Mouse (Mus musculus): ENCODE data around the gene Trim10. TPM values are rescaled to one million over a fixed set of nuclear protein-coding genes. Genes with fewer than 3 reads are reported as not detected.

Trim10 gene
- 0.04 and 0.06 TPM in 2 replicates for polyA plus RNA-seq (2012; rRNA removed; ENCODE audit: low replicate concordance)

DNA sequence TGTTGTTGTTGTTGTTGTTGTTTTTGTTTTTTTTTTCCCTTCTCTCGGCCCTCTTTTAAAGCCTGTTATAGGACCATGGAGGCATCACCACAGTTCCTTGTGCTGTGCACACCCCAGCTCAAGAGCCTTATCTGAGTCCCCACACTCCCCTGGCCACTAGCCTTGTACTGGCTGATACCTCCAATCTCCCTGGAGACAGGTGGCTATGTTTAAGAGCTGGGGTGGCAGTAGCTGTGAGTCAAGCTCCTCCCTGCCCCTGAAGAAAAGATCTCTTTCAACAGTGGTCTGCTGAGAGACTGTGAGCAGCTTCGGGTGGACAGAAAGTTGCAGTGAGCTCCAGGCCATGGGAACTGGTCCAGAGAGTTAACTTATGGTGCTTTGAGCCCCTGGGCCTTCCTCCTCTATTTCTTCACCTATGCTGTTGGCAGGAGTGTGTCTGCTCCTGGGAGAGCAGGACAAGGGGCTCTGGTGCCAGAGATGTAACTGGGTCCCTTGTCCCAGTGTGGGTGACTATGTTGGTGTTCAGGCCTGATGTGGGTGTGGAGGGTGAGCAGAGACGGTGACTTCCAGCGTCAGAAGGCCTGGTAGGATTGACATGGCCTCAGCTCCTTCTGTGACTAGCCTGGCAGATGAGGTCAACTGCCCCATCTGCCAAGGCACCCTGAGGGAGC, at the start of gene Trim10:
Trim10 (plus strand) TSS at position 291 of the 671 bp plus-strand sequence.

DNA sequence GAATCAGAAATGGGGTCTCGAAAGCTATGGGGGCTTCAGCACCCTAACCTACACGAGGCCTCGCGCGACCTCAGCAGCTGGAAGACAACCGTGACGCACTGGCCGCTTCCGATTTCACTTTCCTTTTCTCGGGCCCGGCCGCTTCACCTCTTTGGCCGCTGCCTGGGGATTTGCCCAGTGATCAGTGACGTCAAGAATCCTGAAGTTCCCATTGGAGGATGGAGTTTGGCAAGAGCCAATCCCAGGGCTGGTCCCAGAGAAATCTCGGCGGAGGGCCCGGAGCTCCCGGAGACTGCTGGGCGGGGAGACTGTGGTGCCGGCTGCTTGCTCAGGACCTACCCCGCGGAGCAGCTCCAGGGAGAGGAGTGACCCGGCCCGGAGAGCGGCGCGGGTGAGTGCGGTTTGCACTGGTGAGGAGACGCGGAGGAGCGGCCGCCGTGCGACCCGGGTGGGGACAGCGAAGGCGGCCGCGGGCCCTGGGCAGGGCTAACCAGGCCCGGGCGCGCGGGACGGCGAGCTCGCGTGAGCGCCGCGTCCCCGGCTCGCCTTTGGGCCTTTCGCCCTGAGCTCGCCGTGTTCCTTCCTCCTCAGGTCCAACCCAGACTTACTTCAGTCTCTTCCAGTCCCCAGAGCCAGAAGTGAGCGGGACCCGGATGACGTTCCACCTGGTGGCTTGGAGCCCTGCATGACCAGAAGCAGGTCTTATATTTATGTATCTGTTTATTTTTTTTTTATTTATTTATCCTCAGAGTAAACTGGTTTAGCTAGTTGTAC, 32.3 kb upstream of the Trim10 start, which contains the start of gene Trim26:
Trim26 (plus strand) TSS at position 261 of the 774 bp plus-strand sequence.

DNA sequence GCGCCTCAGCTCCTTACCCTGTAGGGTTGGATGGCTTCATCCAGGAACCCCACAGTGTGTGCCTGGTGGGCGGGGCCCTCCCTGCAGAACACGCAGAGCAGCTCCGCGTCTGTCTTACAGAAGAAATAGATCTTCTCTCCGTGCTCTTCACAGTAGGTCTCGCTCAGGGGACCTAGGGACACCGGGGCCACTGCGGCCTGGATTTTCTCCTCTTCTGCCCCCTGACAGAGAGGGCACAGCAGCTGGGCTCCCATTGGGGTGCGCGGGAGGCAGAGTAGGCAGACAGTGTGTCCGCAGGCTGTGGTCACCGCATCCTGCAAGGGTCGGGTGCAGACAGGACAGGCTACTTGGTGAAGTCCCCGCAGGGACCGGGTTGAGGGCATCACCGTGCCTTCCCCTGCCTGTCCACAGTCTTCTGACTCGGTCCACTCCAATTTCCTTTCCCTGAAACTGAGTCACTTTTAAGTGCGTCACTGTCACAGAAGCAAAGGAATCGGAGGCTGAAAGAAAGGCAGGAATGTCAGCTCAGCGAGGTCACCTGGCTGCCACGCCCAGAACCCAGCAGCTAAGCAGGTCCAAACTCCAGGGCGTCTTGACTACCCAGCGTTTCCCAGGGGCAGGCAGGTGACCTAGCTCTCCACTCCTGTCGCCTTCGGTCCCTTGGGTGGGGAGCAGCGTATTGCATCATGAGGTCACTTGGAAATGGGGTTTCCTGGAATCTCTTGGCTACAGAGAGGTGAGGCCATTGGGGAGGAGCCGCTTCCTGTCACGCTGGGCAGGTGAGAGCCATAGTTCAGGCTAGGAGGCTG, 2.5 kb upstream of the Trim10 start, which contains the start of gene Trim15:
Trim15 (minus strand) TSS at position 492 of the 809 bp plus-strand sequence.

GRCm38 (mm10) chr17:36890073-36890903, 20.9 kb downstream of the Trim10 start, which contains the start of gene Trim40:
TSS of gene Trim40 (minus strand) at chr17:36890123.

GRCm38 (mm10) chr17:36897552-36898205, 28.3 kb downstream of the Trim10 start, which contains the start of gene Trim31:
TSS of gene Trim31 (plus strand) at chr17:36898118.

Other genes starting within 250 kb of the Trim10 start
- 0.86 and 3.3 TPM in 2 replicates for gene H2-M9, start 226.9 kb upstream of the Trim10 start, polyA plus RNA-seq (2012; rRNA removed; ENCODE audit: low replicate concordance)
- not detected in 2 replicates for gene H2-M1, start 197.4 kb upstream of the Trim10 start, polyA plus RNA-seq (2012; rRNA removed; ENCODE audit: low replicate concordance)
- not detected in 2 replicates for gene H2-M10.5, start 96.7 kb upstream of the Trim10 start, polyA plus RNA-seq (2012; rRNA removed; ENCODE audit: low replicate concordance)
- not detected in 2 replicates for gene H2-M10.6, start 57.4 kb upstream of the Trim10 start, polyA plus RNA-seq (2012; rRNA removed; ENCODE audit: low replicate concordance)
- gene Trim26, start 32.4 kb upstream of the Trim10 start, polyA plus RNA-seq (2012; rRNA removed; ENCODE audit: low replicate concordance), result 31.1 and 42.7 TPM in 2 replicates
- 0.10 TPM in 1 of 2 replicates, not detected in the other for gene Trim15, start 2.4 kb upstream of the Trim10 start, polyA plus RNA-seq (2012; rRNA removed; ENCODE audit: low replicate concordance)
- not detected in 2 replicates for gene Trim40, start 20.5 kb downstream of the Trim10 start, polyA plus RNA-seq (2012; rRNA removed; ENCODE audit: low replicate concordance)
- not detected in 2 replicates for gene Trim31, start 28.5 kb downstream of the Trim10 start, polyA plus RNA-seq (2012; rRNA removed; ENCODE audit: low replicate concordance)
- gene Rnf39, start 73.3 kb downstream of the Trim10 start, polyA plus RNA-seq (2012; rRNA removed; ENCODE audit: low replicate concordance), result 0.54 and 2.1 TPM in 2 replicates
- gene Ppp1r11, start 82.2 kb downstream of the Trim10 start, polyA plus RNA-seq (2012; rRNA removed; ENCODE audit: low replicate concordance), result 34.2 and 43.5 TPM in 2 replicates
- 25.6 and 47.3 TPM in 2 replicates for gene Znrd1, start 89.0 kb downstream of the Trim10 start, polyA plus RNA-seq (2012; rRNA removed; ENCODE audit: low replicate concordance)
- 2.5 and 4.2 TPM in 2 replicates for gene Znrd1as, start 89.0 kb downstream of the Trim10 start, polyA plus RNA-seq (2012; rRNA removed; ENCODE audit: low replicate concordance)
- 0.19 TPM in 1 of 2 replicates, not detected in the other for gene 2410137M14Rik, start 111.7 kb downstream of the Trim10 start, polyA plus RNA-seq (2012; rRNA removed; ENCODE audit: low replicate concordance)
- 0.19 and 0.95 TPM in 2 replicates for gene H2-M5, start 120.0 kb downstream of the Trim10 start, polyA plus RNA-seq (2012; rRNA removed; ENCODE audit: low replicate concordance)
- 7.8 and 20.5 TPM in 2 replicates for gene Zfp57, start 131.6 kb downstream of the Trim10 start, polyA plus RNA-seq (2012; rRNA removed; ENCODE audit: low replicate concordance)
- not detected in 2 replicates for gene Mog, start 153.8 kb downstream of the Trim10 start, polyA plus RNA-seq (2012; rRNA removed; ENCODE audit: low replicate concordance)
- gene Gabbr1, start 176.4 kb downstream of the Trim10 start, polyA plus RNA-seq (2012; rRNA removed; ENCODE audit: low replicate concordance), result 30.9 and 71.8 TPM in 2 replicates
- gene Olfr90, start 218.9 kb downstream of the Trim10 start, polyA plus RNA-seq (2012; rRNA removed; ENCODE audit: low replicate concordance), result not detected in 2 replicates
- not detected in 2 replicates for gene Olfr91, start 228.7 kb downstream of the Trim10 start, polyA plus RNA-seq (2012; rRNA removed; ENCODE audit: low replicate concordance)

All from subcutaneous adipose tissue, adult 2 months (tissue).